Mouse (Mus musculus): Measurements from ENCODE around the gene Nosip.

- TF ChIP-seq CTCF (IDR thresholded peaks at IDR 0.05; ENCODE audit: low read depth, low read length) (no peak), POLR2A (IDR thresholded peaks at IDR 0.05; ENCODE audit: extremely low read depth, insufficient read depth, low read length) (no peak)
Measured at GRCm38 (mm10) chr7:45091001-45091990, 29.1 kb downstream of the Nosip start.
